In genomic region chr2:39069096-39069495, GRCm38 (mm10) we compare ENCODE assay signal across 15 mouse cellular contexts.
"Had no signal": no experiment of that assay in that cellular context is flagged by ENCODE, and none has a peak within 500 bp of the region (broad histone marks: within the 10 kb centered on the region; RNA-seq: fewer than 3 reads in every experiment).

No protein-coding gene starts in this region.

- DNase-seq: lung, adult 18-20 months; lung, embryonic 14.5 days; lung, postnatal 10 days; lung, postnatal 4 days; midbrain, embryonic 14.5 days; retina, postnatal 1 day; right cerebral cortex, postnatal 14 days; thymus, adult 18-20 months; thymus, postnatal 14 days; thymus, postnatal 36 days had no signal

- H3K27ac ChIP-seq: midbrain, embryonic 10.5 days; midbrain, embryonic 12.5 days; neural tube, embryonic 13.5 days; neural tube, embryonic 15.5 days had no signal

- H3K4me3 ChIP-seq: midbrain, embryonic 10.5 days; midbrain, embryonic 12.5 days; myocyte; neural tube, embryonic 13.5 days; neural tube, embryonic 15.5 days had no signal
